Mouse (Mus musculus) layer of hippocampus, postnatal 10 days (tissue): Measurements from ENCODE around the gene Wnk4. TPM values are rescaled to one million over a fixed set of nuclear protein-coding genes. Genes with fewer than 3 reads are reported as not detected.
"Not testable (repeated sequence)": the region's sequence is repeated elsewhere in the genome, so short reads cannot be mapped to it uniquely, and the experiment has no call there.

Experiments used
- DNase-seq, 2 experiments: peaks; one replicate each; pipeline ENCODE4 v3.0.0; 2021; ENCODE audit warnings: low spot score in 2 of 2
- total RNA-seq, 2 experiments: library from RNA; stranded (reverse); gene quantifications; 2 replicates each; pipeline ENCODE4 v1.2.3; 2021

Wnk4 gene
- total RNA-seq, 2 experiments from 2014 or later, result 3.4 to 4.5 TPM

DNA sequence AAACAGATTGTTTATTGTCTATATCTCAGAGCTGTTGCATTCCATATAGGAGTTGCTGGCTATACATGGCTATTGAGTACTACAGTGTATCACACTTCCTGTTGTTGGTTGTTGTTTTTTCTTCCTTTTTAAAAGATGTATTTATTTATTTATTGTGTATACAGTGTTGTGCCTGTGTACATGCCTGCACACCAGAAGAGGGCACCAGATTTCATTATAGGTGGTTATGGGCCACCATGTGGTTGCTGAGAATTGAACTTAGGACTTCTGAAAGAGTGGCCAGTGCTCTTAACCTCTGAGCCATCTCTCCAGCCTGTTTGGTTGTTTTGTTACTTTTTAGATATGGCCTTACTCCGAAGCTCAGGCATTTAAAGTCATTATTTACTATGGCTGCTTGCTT, 54.2 kb downstream of the Wnk4 start:
- no peak for DNase-seq

DNA sequence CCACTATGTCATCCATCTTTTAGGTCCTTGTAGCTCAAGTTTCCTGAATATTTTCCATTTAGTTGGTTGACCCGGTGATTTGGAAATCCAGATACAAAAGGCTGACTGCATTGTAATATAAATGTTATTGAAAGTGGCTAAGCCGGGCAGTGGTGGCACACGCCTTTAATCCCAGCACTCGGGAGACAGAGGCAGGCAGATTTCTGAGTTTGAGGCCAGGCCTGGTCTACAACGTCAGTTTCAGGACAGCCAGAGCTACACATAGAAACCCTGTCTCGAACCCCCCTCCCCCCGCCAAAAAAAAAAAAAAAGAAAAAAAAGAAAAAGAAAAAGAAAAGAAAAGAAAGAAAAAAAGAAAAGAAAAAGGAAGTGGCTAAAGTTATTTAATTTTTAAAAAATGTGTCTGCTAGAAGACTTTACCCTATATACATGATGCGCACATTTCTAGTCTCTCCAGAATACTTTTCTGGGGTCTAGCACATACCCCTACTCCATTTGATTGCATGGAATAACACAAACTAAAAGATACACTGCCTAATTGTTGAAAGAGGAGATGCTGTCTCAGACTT, 54.8 kb downstream of the Wnk4 start:
- DNase-seq, result no peak

GRCm38 (mm10) chr11:101315665-101316500, 55.5 kb downstream of the Wnk4 start, which contains the start of gene Psme3:
Gene Psme3, plus strand, starts transcription at chr11:101316213.
- DNase-seq, result peak; percentile 93

DNA sequence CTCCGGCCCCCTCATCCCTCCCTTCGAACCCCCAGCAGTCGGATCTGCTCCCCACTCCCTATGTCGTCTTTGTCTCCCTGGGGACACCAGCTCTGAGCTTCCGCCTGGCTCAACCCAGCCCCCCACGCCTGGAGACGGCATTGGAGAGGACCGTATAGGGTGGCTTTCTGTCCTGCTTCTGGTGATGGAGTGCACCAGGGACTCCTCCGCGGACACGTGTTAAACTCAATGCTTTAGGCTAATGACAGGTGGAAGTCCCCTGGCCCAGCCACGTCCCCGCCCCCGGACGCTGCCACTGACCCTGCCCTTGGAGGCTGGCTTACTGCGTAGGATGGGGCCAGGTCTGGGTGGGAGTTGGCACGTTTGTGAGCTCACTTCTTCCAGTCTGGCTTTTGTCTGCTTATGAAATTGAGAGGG, 56.1 kb downstream of the Wnk4 start:
- DNase-seq, result no peak

GRCm38 (mm10) chr11:101323609-101324008, 63.2 kb downstream of the Wnk4 start:
- peak; percentile 80 to 84 for DNase-seq

DNA sequence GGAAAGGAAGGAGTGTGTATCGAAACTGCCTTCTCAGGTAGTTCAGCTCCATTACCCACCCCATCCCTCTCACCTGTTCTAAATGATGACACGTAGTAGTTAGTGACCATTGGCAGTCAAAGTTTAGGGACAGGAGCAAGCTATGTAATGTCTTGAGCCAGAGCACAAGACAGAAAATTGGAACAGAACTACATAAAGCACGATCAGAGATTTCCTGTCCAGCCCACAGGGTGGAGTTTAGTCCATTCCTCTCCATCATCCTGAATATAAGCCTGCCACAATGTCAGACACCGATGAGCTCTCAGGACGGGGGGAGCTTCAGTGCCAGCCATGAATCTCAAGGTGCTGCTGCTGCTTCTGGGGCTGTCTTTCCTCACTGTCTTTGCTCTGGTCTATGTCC, 64.4 kb downstream of the Wnk4 start, which contains the start of gene Aoc2:
Aoc2 (plus strand) TSS at position 301 of the 400 bp plus-strand sequence.
- no peak for DNase-seq

DNA sequence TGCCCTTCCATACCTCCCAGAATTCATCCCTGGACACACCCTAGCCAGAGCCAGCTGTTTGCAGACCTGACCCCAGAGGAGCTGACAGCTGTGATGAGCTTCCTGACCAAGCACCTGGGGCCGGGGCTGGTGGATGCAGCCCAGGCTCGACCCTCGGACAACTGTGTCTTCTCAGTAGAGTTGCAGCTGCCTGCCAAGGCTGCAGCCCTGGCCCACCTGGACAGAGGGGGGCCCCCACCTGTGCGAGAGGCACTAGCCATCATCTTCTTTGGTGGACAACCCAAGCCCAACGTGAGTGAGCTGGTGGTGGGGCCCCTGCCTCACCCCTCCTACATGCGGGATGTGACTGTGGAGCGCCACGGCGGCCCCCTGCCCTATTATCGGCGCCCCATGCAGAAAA, 64.8 kb downstream of the Wnk4 start:
- DNase-seq, result not testable (repeated sequence)

- DNase-seq, result no peak
These were observed 65.8 kb downstream of the Wnk4 start for GRCm38 (mm10) chr11:101326147-101326546.

Other genes starting within 250 kb of the Wnk4 start
- 1 to 10 TPM; 8.6 to 9.9 TPM for gene Naglu, start 190.6 kb upstream of the Wnk4 start, total RNA-seq
- under 1 TPM; 0.33 to 0.37 TPM for gene Hsd17b1, start 182.2 kb upstream of the Wnk4 start, total RNA-seq
- gene Coasy, start 178.0 kb upstream of the Wnk4 start, total RNA-seq, result 10 to 100 TPM; 32.9 to 37.7 TPM
- gene Mlx, start 173.3 kb upstream of the Wnk4 start, total RNA-seq, result 10 to 100 TPM; 39.2 to 50.3 TPM
- gene Psmc3ip, start 165.1 kb upstream of the Wnk4 start, total RNA-seq, result 1 to 10 TPM; 5.8 to 7.0 TPM
- gene Retreg3, start 140.7 kb upstream of the Wnk4 start, total RNA-seq, result 10 to 100 TPM; 51.5 to 58.8 TPM
- gene Tubg1, start 140.6 kb upstream of the Wnk4 start, total RNA-seq, result 10 to 100 TPM; 43.1 to 47.3 TPM
- 10 to 100 TPM; 31.7 to 41.4 TPM for gene Tubg2, start 104.7 kb upstream of the Wnk4 start, total RNA-seq
- 10 to 100 TPM; 59.0 to 61.4 TPM for gene Cntnap1, start 90.0 kb upstream of the Wnk4 start, total RNA-seq
- gene Plekhh3, start 89.2 kb upstream of the Wnk4 start, total RNA-seq, result 10 to 100 TPM; 13.2 to 13.4 TPM
- not detected for gene Ccr10, start 85.1 kb upstream of the Wnk4 start, total RNA-seq
- 10 to 100 TPM; 27.9 to 30.9 TPM for gene Ezh1, start 34.1 kb upstream of the Wnk4 start, total RNA-seq
- gene Ramp2, start 14.5 kb upstream of the Wnk4 start, total RNA-seq, result 10 to 100 TPM; 69.6 to 70.0 TPM
- gene Vps25, start 6.9 kb upstream of the Wnk4 start, total RNA-seq, result 10 to 100 TPM; 78.4 to 81.9 TPM
- gene Cntd1, start 18.4 kb downstream of the Wnk4 start, total RNA-seq, result under 1 TPM; 0.37 to 0.56 TPM
- 10 to 100 TPM; 92.7 to 93.1 TPM for gene Coa3, start 18.5 kb downstream of the Wnk4 start, total RNA-seq
- gene Becn1, start 41.7 kb downstream of the Wnk4 start, total RNA-seq, result 100 to 1,000 TPM; 173 to 195 TPM
- gene Psme3, start 55.6 kb downstream of the Wnk4 start, total RNA-seq, result 100 to 1,000 TPM in 1 of 2 experiments, 10 to 100 TPM in 1; 96.6 to 106 TPM
- gene Aoc2, start 64.5 kb downstream of the Wnk4 start, total RNA-seq, result 1 to 10 TPM; 4.8 TPM
- 1 to 10 TPM; 1.7 to 1.8 TPM for gene Aoc3, start 70.0 kb downstream of the Wnk4 start, total RNA-seq
- not detected for gene G6pc, start 107.0 kb downstream of the Wnk4 start, total RNA-seq
- gene Aarsd1, start 157.0 kb downstream of the Wnk4 start, total RNA-seq, result 10 to 100 TPM; 51.0 to 57.2 TPM
- gene Gm27029, start 164.2 kb downstream of the Wnk4 start, total RNA-seq, result 1 to 10 TPM; 4.1 to 4.5 TPM
- 10 to 100 TPM; 24.4 to 26.4 TPM for gene Rundc1, start 164.5 kb downstream of the Wnk4 start, total RNA-seq
- gene Ptges3l, start 164.8 kb downstream of the Wnk4 start, total RNA-seq, result 1 to 10 TPM; 1.3 to 1.9 TPM
- 10 to 100 TPM; 66.9 to 67.8 TPM for gene Rpl27, start 181.7 kb downstream of the Wnk4 start, total RNA-seq
- 1 to 10 TPM; 2.2 to 2.5 TPM for gene Ifi35, start 187.8 kb downstream of the Wnk4 start, total RNA-seq
- 100 to 1,000 TPM; 166 to 176 TPM for gene Rnd2, start 204.4 kb downstream of the Wnk4 start, total RNA-seq
- gene Vat1, start 205.7 kb downstream of the Wnk4 start, total RNA-seq, result 10 to 100 TPM; 67.0 to 77.7 TPM